Mouse (Mus musculus) forebrain, embryonic 15.5 days (tissue): ENCODE measurements around the gene Naa35. TPM values are rescaled to one million over a fixed set of nuclear protein-coding genes. Genes with fewer than 3 reads are reported as not detected.

Source experiments
- ATAC-seq: fragments of 200-750 bp; cut with Nextera tagmentation; replicated peaks from 2 replicates; pipeline ENCODE4 v1.8.0; 2017; ENCODE audit warnings: mild to moderate bottlenecking, moderate TSS enrichment, moderate library complexity
- H3K27ac ChIP-seq: fragments of 300-500 bp; sonication (generic); replicated peaks from 2 replicates; pipeline ENCODE4 v1.5.1; 2015; ENCODE audit warnings: mild to moderate bottlenecking, inconsistent platforms
- H3K27me3 ChIP-seq: fragments of 300-500 bp; sonication (generic); 2 replicates; pipeline ENCODE4 v1.6.1; 2015; ENCODE audit warnings: inconsistent platforms
- H3K36me3 ChIP-seq: fragments of 300-500 bp; sonication (generic); 2 replicates; pipeline ENCODE4 v1.6.1; 2015; ENCODE audit warnings: mild to moderate bottlenecking, inconsistent platforms
- H3K4me1 ChIP-seq: fragments of 300-500 bp; sonication (generic); 2 replicates; pipeline ENCODE4 v1.6.1; 2015; ENCODE audit warnings: inconsistent platforms
- H3K4me2 ChIP-seq: fragments of 300-500 bp; sonication (generic); replicated peaks from 2 replicates; pipeline ENCODE4 v1.6.1; 2015; ENCODE audit warnings: mild to moderate bottlenecking, inconsistent platforms
- H3K4me3 ChIP-seq: fragments of 300-500 bp; sonication (generic); 2 replicates; pipeline ENCODE4 v1.5.1; 2015; ENCODE audit warnings: mild to moderate bottlenecking, inconsistent platforms
- H3K9ac ChIP-seq: fragments of 300-500 bp; sonication (generic); replicated peaks from 2 replicates; pipeline ENCODE4 v1.6.1; 2015; ENCODE audit warnings: mild to moderate bottlenecking, inconsistent platforms
- H3K9me3 ChIP-seq: fragments of 300-500 bp; sonication (generic); 2 replicates; pipeline ENCODE4 v1.6.1; 2016; ENCODE audit warnings: inconsistent platforms
- WGBS: fragments of 180-500 bp; shearing (Covaris S2); methylation state at CpG from one replicate; pipeline ENCODE4 v1.1.7; 2015; ENCODE audit warnings: mixed read lengths; 5-methylcytosine and 5-hydroxymethylcytosine counted together
- polyA plus RNA-seq: library from polyadenylated mRNA; unstranded; fragments of >200 nt; fragmentation: Nextera tagmentation; extraction: Ambion mirVana; gene quantifications from 2 replicates; pipeline ENCODE4 v1.2.1, GENCODE M21; 2015

Naa35 gene
- polyA plus RNA-seq, 1 experiment from 2014 or later = 161 TPM

DNA sequence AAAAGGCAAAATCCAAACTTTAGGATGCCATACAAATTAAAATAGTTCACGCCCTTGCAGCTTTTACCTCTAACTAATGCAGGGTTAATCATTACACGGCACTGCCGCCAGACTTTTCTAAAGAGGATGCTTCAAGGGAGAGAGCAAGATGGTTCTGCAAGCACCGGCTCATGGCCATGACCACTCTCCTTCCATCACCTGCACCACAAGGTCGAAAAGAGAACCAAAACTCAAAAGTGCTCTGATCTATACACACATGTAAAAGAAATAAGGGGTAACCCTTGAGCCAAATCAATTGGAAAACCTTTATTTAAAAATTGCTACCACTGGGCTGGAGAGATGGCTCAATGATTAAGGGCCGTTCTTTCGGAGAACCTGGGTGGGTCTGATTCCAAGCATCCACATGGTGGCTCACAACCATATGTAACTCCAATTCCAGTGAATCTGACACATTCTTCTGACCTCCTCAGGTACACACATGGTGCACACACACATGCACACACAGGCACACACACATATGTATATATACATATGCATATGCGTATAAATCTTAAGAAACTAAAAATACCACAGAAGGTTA lies 29.4 kb upstream of the Naa35 start:
- Histone ChIP-seq H3K4me2 (peak overlapping the region; percentile 77), H3K9me3 (no peaks in the 10 kb centered on the region), H3K27ac (no peak overlapping the region), H3K4me1 (peaks cover 33% of the 10 kb centered on the region), H3K36me3 (no peaks in the 10 kb centered on the region), H3K4me3 (peak overlapping the region; percentile 74), H3K27me3 (no peaks in the 10 kb centered on the region), H3K9ac (peak overlapping the region; percentile 81; the same call in 1 of the 2 replicates)
- ATAC-seq = no peak
- WGBS = 78% methylated on average over 8 of the region's 8 CpGs

DNA sequence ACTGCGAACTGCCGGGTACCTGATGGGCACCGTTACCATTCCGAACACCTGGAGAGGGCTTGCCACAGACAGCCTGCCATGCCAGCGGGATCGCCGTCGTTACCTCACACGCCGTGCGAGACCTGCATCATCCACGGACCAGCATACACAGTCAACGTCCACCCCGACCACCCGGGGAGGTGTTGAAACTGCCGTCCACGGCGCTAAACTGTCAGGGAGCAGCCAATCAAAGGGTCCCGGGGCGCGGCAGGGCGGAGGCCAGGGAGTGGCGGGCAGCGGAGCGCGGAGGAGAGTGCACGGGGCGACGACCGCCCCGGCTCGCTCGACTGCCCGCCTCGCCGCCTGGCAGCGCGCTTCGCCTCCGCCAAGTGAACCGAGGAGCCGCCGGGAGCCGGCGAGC lies 28.4 kb upstream of the Naa35 start:
- H3K4me1 ChIP-seq = peaks cover 33% of the 10 kb centered on the region
- no peaks in the 10 kb centered on the region for H3K27me3 ChIP-seq
- under 1% methylated on average over 45 of the region's 45 CpGs for WGBS
- H3K4me2 ChIP-seq = peak overlapping the region; percentile 77
- H3K27ac ChIP-seq = peak overlapping the region; percentile 79
- H3K9ac ChIP-seq = peak overlapping the region; percentile 81
- no peaks in the 10 kb centered on the region for H3K36me3 ChIP-seq
- ATAC-seq = peak; percentile 61
- H3K9me3 ChIP-seq = no peaks in the 10 kb centered on the region
- H3K4me3 ChIP-seq = peak overlapping the region; percentile 74

- Histone ChIP-seq H3K4me2 (peak overlapping the region; percentile 77), H3K9ac (peak overlapping the region; percentile 81), H3K4me3 (peak overlapping the region; percentile 74), H3K27me3 (no peaks in the 10 kb centered on the region), H3K9me3 (no peaks in the 10 kb centered on the region), H3K36me3 (no peaks in the 10 kb centered on the region), H3K27ac (peak overlapping the region; percentile 81), H3K4me1 (peaks cover 30% of the 10 kb centered on the region)
- ATAC-seq = peak; percentile 92
- WGBS = under 1% methylated on average over 39 of the region's 73 CpGs
Measured at GRCm38 (mm10) chr13:59557185-59557985, 27.7 kb upstream of the Naa35 start.

GRCm38 (mm10) chr13:59558776-59559175 lies 26.3 kb upstream of the Naa35 start:
- Histone ChIP-seq H3K9me3 (no peaks in the 10 kb centered on the region), H3K4me2 (no peak overlapping the region), H3K36me3 (no peaks in the 10 kb centered on the region), H3K27me3 (no peaks in the 10 kb centered on the region), H3K9ac (no peak overlapping the region), H3K27ac (no peak overlapping the region), H3K4me1 (peaks cover 28% of the 10 kb centered on the region), H3K4me3 (no peak overlapping the region)
- ATAC-seq = no peak
- WGBS = 93% methylated on average over 5 of the region's 5 CpGs

DNA sequence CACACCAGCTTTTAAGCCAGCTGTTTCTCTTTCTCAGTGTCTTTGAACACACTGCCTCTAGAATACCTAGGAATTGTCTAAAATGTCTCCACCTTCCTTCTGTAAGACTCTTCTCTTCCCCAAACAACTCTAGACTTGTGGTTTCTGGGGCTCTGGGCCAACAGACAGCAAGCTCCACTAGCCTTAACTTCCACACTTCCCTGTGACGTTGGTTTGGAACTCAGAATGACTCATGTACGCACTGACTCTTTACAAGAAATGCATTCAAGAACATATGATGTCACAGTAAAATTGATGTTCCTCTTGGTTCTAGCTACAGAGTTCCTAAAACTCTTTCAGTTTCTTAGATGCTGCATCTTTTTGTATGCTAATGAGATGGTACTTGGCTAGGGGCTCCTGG lies 22.6 kb upstream of the Naa35 start:
- WGBS = 89% methylated on average over 2 of the region's 2 CpGs
- H3K9me3 ChIP-seq = no peaks in the 10 kb centered on the region
- no peak for ATAC-seq

GRCm38 (mm10) chr13:59564505-59564904 lies 20.6 kb upstream of the Naa35 start:
- ATAC-seq = no peak
- H3K36me3 ChIP-seq = no peaks in the 10 kb centered on the region
- no peak overlapping the region for H3K4me3 ChIP-seq
- H3K27me3 ChIP-seq = no peaks in the 10 kb centered on the region
- no peak overlapping the region for H3K27ac ChIP-seq
- WGBS = 87% methylated on average over 4 of the region's 4 CpGs
- no peaks in the 10 kb centered on the region for H3K9me3 ChIP-seq
- H3K9ac ChIP-seq = no peak overlapping the region
- H3K4me1 ChIP-seq = no peaks in the 10 kb centered on the region
- H3K4me2 ChIP-seq = no peak overlapping the region

More for the DNA sequence above, 22.6 kb upstream of the Naa35 start:
- no peaks in the 10 kb centered on the region for H3K36me3 ChIP-seq
- no peaks in the 10 kb centered on the region for H3K27me3 ChIP-seq
- no peak overlapping the region for H3K27ac ChIP-seq
- H3K4me1 ChIP-seq = peaks cover 6% of the 10 kb centered on the region
- H3K4me3 ChIP-seq = no peak overlapping the region
- no peak overlapping the region for H3K4me2 ChIP-seq
- H3K9ac ChIP-seq = no peak overlapping the region

- H3K9ac ChIP-seq = no peak overlapping the region
- H3K9me3 ChIP-seq = no peaks in the 10 kb centered on the region
- no peaks in the 10 kb centered on the region for H3K4me1 ChIP-seq
- no peaks in the 10 kb centered on the region for H3K36me3 ChIP-seq
- no peak overlapping the region for H3K4me3 ChIP-seq
- 89% methylated on average over 10 of the region's 10 CpGs for WGBS
- H3K4me2 ChIP-seq = no peak overlapping the region
- no peak for ATAC-seq
- no peaks in the 10 kb centered on the region for H3K27me3 ChIP-seq
- H3K27ac ChIP-seq = no peak overlapping the region
Measured at GRCm38 (mm10) chr13:59564923-59565322, 20.1 kb upstream of the Naa35 start.

DNA sequence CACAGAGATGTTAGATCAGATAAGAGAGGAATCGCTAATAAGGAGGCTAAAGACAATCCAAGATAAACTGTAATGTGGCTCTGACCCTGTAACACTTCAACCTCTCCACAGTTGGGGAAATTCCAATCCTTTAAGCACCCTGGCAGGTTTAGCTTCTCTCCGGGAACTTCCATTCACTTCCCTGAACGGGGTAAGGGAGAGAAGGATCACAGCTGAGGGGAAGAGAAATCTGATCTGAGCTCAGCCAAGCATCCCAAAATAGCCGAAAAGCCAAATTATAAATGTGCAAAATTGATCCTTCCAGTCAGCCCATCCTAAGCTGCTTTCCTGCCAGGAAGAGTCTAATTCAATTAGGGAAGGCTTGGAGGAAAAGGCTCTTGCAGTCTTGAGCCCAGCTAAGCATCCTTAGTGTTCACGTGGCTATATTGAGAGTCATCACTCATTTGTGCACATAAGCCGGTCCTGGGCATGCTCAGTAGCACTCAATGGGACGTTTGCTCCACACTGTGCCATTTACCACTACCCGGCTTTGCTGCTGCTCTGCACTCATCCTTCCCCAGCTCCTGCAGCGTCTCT lies 19.0 kb upstream of the Naa35 start:
- no peak for ATAC-seq
- no peak overlapping the region for H3K4me3 ChIP-seq
- no peaks in the 10 kb centered on the region for H3K36me3 ChIP-seq
- no peaks in the 10 kb centered on the region for H3K4me1 ChIP-seq
- no peak overlapping the region for H3K27ac ChIP-seq
- H3K27me3 ChIP-seq = no peaks in the 10 kb centered on the region
- 64% methylated on average over 9 of the region's 9 CpGs for WGBS
- no peak overlapping the region for H3K4me2 ChIP-seq
- no peak overlapping the region for H3K9ac ChIP-seq
- no peaks in the 10 kb centered on the region for H3K9me3 ChIP-seq

GRCm38 (mm10) chr13:59571107-59571506 lies 14.0 kb upstream of the Naa35 start:
- Histone ChIP-seq H3K9ac (no peak overlapping the region), H3K36me3 (no peaks in the 10 kb centered on the region), H3K4me3 (no peak overlapping the region), H3K4me1 (no peaks in the 10 kb centered on the region), H3K4me2 (no peak overlapping the region), H3K27me3 (no peaks in the 10 kb centered on the region), H3K9me3 (no peaks in the 10 kb centered on the region), H3K27ac (no peak overlapping the region)
- no peak for ATAC-seq
- 85% methylated on average over 6 of the region's 6 CpGs for WGBS

DNA sequence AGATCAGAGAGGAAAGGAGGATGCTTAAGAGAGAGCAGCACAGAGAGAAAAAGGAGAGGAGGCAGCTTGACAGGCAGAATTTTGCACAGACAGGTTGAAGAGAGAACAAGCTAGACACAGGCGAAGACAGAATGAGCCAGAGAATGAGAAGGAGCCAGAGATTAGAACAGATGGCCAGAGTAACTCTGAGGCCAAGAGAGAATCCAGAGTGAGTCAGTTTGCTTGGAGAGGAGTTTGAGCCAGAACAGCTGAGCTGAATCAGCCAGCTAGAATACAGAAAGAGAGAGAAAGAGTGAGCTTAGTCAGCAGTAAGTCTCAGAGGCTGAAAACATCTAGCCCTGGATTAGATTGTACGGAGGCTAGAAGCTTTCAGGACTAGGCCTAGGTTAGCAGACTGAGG lies 12.5 kb upstream of the Naa35 start:
- Histone ChIP-seq H3K27me3 (no peaks in the 10 kb centered on the region), H3K9ac (no peak overlapping the region), H3K4me2 (no peak overlapping the region), H3K27ac (no peak overlapping the region; the same call in 1 of the 2 replicates), H3K36me3 (no peaks in the 10 kb centered on the region), H3K9me3 (no peaks in the 10 kb centered on the region), H3K4me3 (no peak overlapping the region), H3K4me1 (no peaks in the 10 kb centered on the region)
- WGBS = 83% methylated on average over 2 of the region's 2 CpGs
- peak; percentile 48; the same call in 1 of the 2 replicates for ATAC-seq

- Histone ChIP-seq H3K36me3 (no peaks in the 10 kb centered on the region), H3K4me3 (no peak overlapping the region), H3K27ac (no peak overlapping the region), H3K4me1 (peaks cover 8% of the 10 kb centered on the region; the same call in 1 of the 2 replicates), H3K9me3 (no peaks in the 10 kb centered on the region), H3K27me3 (no peaks in the 10 kb centered on the region), H3K9ac (no peak overlapping the region), H3K4me2 (no peak overlapping the region)
- no peak for ATAC-seq
- WGBS = 93% methylated on average over 4 of the region's 4 CpGs
Measured at GRCm38 (mm10) chr13:59580954-59581353, 4.1 kb upstream of the Naa35 start.

- peaks cover 14% of the 10 kb centered on the region for H3K36me3 ChIP-seq
- under 1% methylated on average over 9 of the region's 9 CpGs for WGBS
- peaks cover 37% of the 10 kb centered on the region for H3K4me1 ChIP-seq
- peak overlapping the region; percentile 89 for H3K4me2 ChIP-seq
- H3K4me3 ChIP-seq = peak overlapping the region; percentile 81
- H3K27ac ChIP-seq = peak overlapping the region; percentile 48
- no peaks in the 10 kb centered on the region for H3K9me3 ChIP-seq
- peak; percentile 66 for ATAC-seq
- H3K9ac ChIP-seq = peak overlapping the region; percentile 58
- H3K27me3 ChIP-seq = no peaks in the 10 kb centered on the region
Measured at GRCm38 (mm10) chr13:59584481-59584880, 578 bp upstream of the Naa35 start.
